Mouse (Mus musculus) MEL (cell line): ENCODE results near the gene Tnrc6c. TPM values are rescaled to one million over a fixed set of nuclear protein-coding genes. Genes with fewer than 3 reads are reported as not detected.

Source experiments
- DNase-seq: peaks from one replicate; pipeline ENCODE4 v3.0.0; 2011; ENCODE audit warnings: low read depth, low spot score
- H3K27ac ChIP-seq: 2 replicates; pipeline ENCODE4 v1.5.1; 2012; ENCODE audit warnings: low read depth, mild to moderate bottlenecking, control low read depth, low read length, moderate library complexity; ENCODE audit not compliant: control insufficient read depth
- H3K27me3 ChIP-seq, 2 experiments: fragments of 150-350 bp in 1 of 2; sonication (generic) in 1 of 2; 2 replicates each; pipeline ENCODE4 v1.6.1; 2012; ENCODE audit warnings: low read length in 2 of 2, mild to moderate bottlenecking in 2 of 2, improper control_type of control experiment in 1 of 2, moderate library complexity in 1 of 2; ENCODE audit not compliant: insufficient read depth in 2 of 2, control insufficient read depth in 1 of 2
- H3K36me3 ChIP-seq, 2 experiments: 2 replicates each; pipeline ENCODE4 v1.6.1; 2012 to 2014; ENCODE audit warnings: low read length in 2 of 2, improper control_type of control experiment in 1 of 2, inconsistent platforms in 1 of 2, mild to moderate bottlenecking in 1 of 2; ENCODE audit not compliant: insufficient read depth in 2 of 2, control insufficient read depth in 1 of 2
- H3K4me1 ChIP-seq, 2 experiments: fragments of 150-350 bp in 1 of 2; sonication (generic) in 1 of 2; 2 replicates each; pipeline ENCODE4 v1.6.1; 2012; ENCODE audit warnings: low read length in 2 of 2, improper control_type of control experiment in 1 of 2, mild to moderate bottlenecking in 1 of 2; ENCODE audit not compliant: insufficient read depth in 2 of 2, control insufficient read depth in 1 of 2
- H3K4me3 ChIP-seq, 2 experiments: fragments of 150-350 bp in 1 of 2; sonication (generic) in 1 of 2; 2 replicates each; pipeline ENCODE4 v1.5.1; 2012; ENCODE audit warnings: low read depth in 2 of 2, low read length in 2 of 2, mild to moderate bottlenecking in 2 of 2, moderate library complexity in 2 of 2, control low read depth in 1 of 2, improper control_type of control experiment in 1 of 2; ENCODE audit not compliant: control insufficient read depth in 1 of 2, insufficient read depth in 1 of 2
- H3K79me2 ChIP-seq: 2 replicates; pipeline ENCODE4 v1.6.1; 2012; ENCODE audit warnings: mild to moderate bottlenecking, low read length, moderate library complexity; ENCODE audit not compliant: control insufficient read depth, poor library complexity, insufficient read depth
- H3K9ac ChIP-seq: 2 replicates; pipeline ENCODE4 v1.6.1; 2012; ENCODE audit warnings: low read depth, mild to moderate bottlenecking, control low read depth, low read length, moderate library complexity; ENCODE audit not compliant: control insufficient read depth, poor library complexity, severe bottlenecking
- H3K9me3 ChIP-seq: fragments of 150-350 bp; sonication (generic); replicated peaks from 2 replicates; pipeline ENCODE4 v1.6.1; 2012; ENCODE audit warnings: mild to moderate bottlenecking, low read length, improper control_type of control experiment, moderate library complexity; ENCODE audit not compliant: insufficient read depth
- BHLHE40 ChIP-seq: IDR thresholded peaks from 2 replicates; pipeline ENCODE4 v1.6.1; 2012; ENCODE audit warnings: low read depth, mild to moderate bottlenecking, inconsistent platforms, low read length, improper control_type of control experiment, borderline replicate concordance
- CHD1 ChIP-seq: IDR thresholded peaks from 2 replicates; pipeline ENCODE4 v1.6.1; 2012; ENCODE audit warnings: low read depth, mild to moderate bottlenecking, inconsistent platforms, low read length, improper control_type of control experiment
- CHD2 ChIP-seq: IDR thresholded peaks from 2 replicates; pipeline ENCODE4 v1.6.1; 2011; ENCODE audit warnings: low read length, improper control_type of control experiment
- E2F4 ChIP-seq: IDR thresholded peaks from 2 replicates; pipeline ENCODE4 v1.6.1; 2011; ENCODE audit warnings: low read depth, low read length, improper control_type of control experiment, borderline replicate concordance
- EP300 ChIP-seq, 2 experiments: IDR thresholded peaks; 2 replicates each; pipeline ENCODE4 v1.6.1; 2011; ENCODE audit warnings: improper control_type of control experiment in 2 of 2, low read length in 2 of 2, low read depth in 1 of 2, mild to moderate bottlenecking in 1 of 2
- ETS1 ChIP-seq: IDR thresholded peaks from 2 replicates; pipeline ENCODE4 v1.6.1; 2012; ENCODE audit warnings: low read depth, mild to moderate bottlenecking, inconsistent platforms, low read length, improper control_type of control experiment, moderate library complexity
- JUND ChIP-seq: IDR thresholded peaks from 2 replicates; pipeline ENCODE4 v1.6.1; 2011; ENCODE audit warnings: low read depth, mild to moderate bottlenecking, improper control_type of control experiment, low read length
- MAFK ChIP-seq: IDR thresholded peaks from 2 replicates; pipeline ENCODE4 v1.6.1; 2011; ENCODE audit warnings: low read depth, mild to moderate bottlenecking, low read length, improper control_type of control experiment, borderline replicate concordance
- MAX ChIP-seq: IDR thresholded peaks from 2 replicates; pipeline ENCODE4 v1.6.1; 2011; ENCODE audit warnings: low read length, improper control_type of control experiment
- MAZ ChIP-seq: IDR thresholded peaks from 2 replicates; pipeline ENCODE4 v1.6.1; 2012; ENCODE audit warnings: low read depth, mild to moderate bottlenecking, inconsistent platforms, low read length, improper control_type of control experiment
- MXI1 ChIP-seq: IDR thresholded peaks from 2 replicates; pipeline ENCODE4 v1.6.1; 2011; ENCODE audit warnings: mild to moderate bottlenecking, low read depth, low read length, improper control_type of control experiment
- MYB ChIP-seq: IDR thresholded peaks from 2 replicates; pipeline ENCODE4 v1.6.1; 2011; ENCODE audit warnings: mild to moderate bottlenecking, low read depth, low read length, improper control_type of control experiment
- MYC ChIP-seq: IDR thresholded peaks from 2 replicates; pipeline ENCODE4 v1.6.1; 2011; ENCODE audit warnings: low read depth, mild to moderate bottlenecking, low read length, improper control_type of control experiment, moderate library complexity
- NRF1 ChIP-seq: IDR thresholded peaks from 2 replicates; pipeline ENCODE4 v1.6.1; 2014; ENCODE audit warnings: low read depth, mild to moderate bottlenecking, inconsistent platforms, low read length, improper control_type of control experiment, moderate library complexity; ENCODE audit not compliant: poor library complexity, insufficient read depth, severe bottlenecking
- POLR2A ChIP-seq, 2 experiments: IDR thresholded peaks; 2 replicates each; pipeline ENCODE4 v1.6.1; 2011 to 2012; ENCODE audit warnings: low read length in 2 of 2, mild to moderate bottlenecking in 2 of 2, control low read depth in 1 of 2, improper control_type of control experiment in 1 of 2, low read depth in 1 of 2, moderate library complexity in 1 of 2; ENCODE audit not compliant: control insufficient read depth in 1 of 2, insufficient read depth in 1 of 2, poor library complexity in 1 of 2
- POLR2AphosphoS5 ChIP-seq: IDR thresholded peaks from 2 replicates; pipeline ENCODE4 v1.6.1; 2012; ENCODE audit warnings: low read depth, borderline replicate concordance, mild to moderate bottlenecking, inconsistent platforms, low read length, moderate library complexity, mixed read lengths
- SIN3A ChIP-seq: IDR thresholded peaks from 2 replicates; pipeline ENCODE4 v1.6.1; 2012; ENCODE audit warnings: low read length, improper control_type of control experiment, inconsistent platforms
- SMC3 ChIP-seq: IDR thresholded peaks from 2 replicates; pipeline ENCODE4 v1.6.1; 2011; ENCODE audit warnings: low read depth, low read length, improper control_type of control experiment
- TBP ChIP-seq: IDR thresholded peaks from 2 replicates; pipeline ENCODE4 v1.8.0; 2011; ENCODE audit warnings: low read depth, low read length, improper control_type of control experiment
- TCF12 ChIP-seq: IDR thresholded peaks from 2 replicates; pipeline ENCODE4 v1.6.1; 2014; ENCODE audit warnings: low read depth, mild to moderate bottlenecking, inconsistent platforms, low read length, improper control_type of control experiment, moderate library complexity
- USF1 ChIP-seq: IDR thresholded peaks from 2 replicates; pipeline ENCODE4 v1.6.1; 2014; ENCODE audit warnings: low read depth, mild to moderate bottlenecking, inconsistent platforms, low read length, improper control_type of control experiment, moderate library complexity
- USF2 ChIP-seq, 2 experiments: IDR thresholded peaks; 2 replicates each; pipeline ENCODE4 v1.6.1; 2011 to 2012; ENCODE audit warnings: improper control_type of control experiment in 2 of 2, low read length in 2 of 2, borderline replicate concordance in 1 of 2, inconsistent platforms in 1 of 2, low read depth in 1 of 2, mild to moderate bottlenecking in 1 of 2; ENCODE audit not compliant: insufficient read depth in 1 of 2
- ZKSCAN1 ChIP-seq: IDR thresholded peaks from 2 replicates; pipeline ENCODE4 v1.6.1; 2012; ENCODE audit warnings: low read depth, mild to moderate bottlenecking, inconsistent platforms, low read length, improper control_type of control experiment, moderate library complexity
- ZMIZ1 ChIP-seq: IDR thresholded peaks from 2 replicates; pipeline ENCODE4 v1.6.1; 2012; ENCODE audit warnings: low read depth, mild to moderate bottlenecking, inconsistent platforms, low read length, improper control_type of control experiment, moderate library complexity
- ZNF384 ChIP-seq: IDR thresholded peaks from 2 replicates; pipeline ENCODE4 v1.6.1; 2012; ENCODE audit warnings: low read depth, mild to moderate bottlenecking, inconsistent platforms, low read length, improper control_type of control experiment
- polyA plus RNA-seq, 2 experiments: library from polyadenylated mRNA; stranded (reverse) in 1 of 2; unstranded in 1 of 2; fragments of >175 nt in 1 of 2; fragments of >200 nt in 1 of 2; gene quantifications; 2 replicates each; pipeline versions ENCODE4 v1.2.1 to v1.2.4; 2012; ENCODE audit warnings: low replicate concordance in 2 of 2, low read depth in 1 of 2; ENCODE audit not compliant: insufficient read length in 2 of 2, insufficient read depth in 1 of 2, missing spikeins in 1 of 2
- total RNA-seq: library from RNA; depleted of rRNA; stranded (reverse); fragments of 300-350 nt; gene quantifications from 2 replicates; pipeline ENCODE4 v1.2.3, GENCODE M21; 2012

Gene Tnrc6c
- total and polyA plus RNA-seq, 3 experiments, result 16.0 to 19.1 TPM; not detected in 1

DNA sequence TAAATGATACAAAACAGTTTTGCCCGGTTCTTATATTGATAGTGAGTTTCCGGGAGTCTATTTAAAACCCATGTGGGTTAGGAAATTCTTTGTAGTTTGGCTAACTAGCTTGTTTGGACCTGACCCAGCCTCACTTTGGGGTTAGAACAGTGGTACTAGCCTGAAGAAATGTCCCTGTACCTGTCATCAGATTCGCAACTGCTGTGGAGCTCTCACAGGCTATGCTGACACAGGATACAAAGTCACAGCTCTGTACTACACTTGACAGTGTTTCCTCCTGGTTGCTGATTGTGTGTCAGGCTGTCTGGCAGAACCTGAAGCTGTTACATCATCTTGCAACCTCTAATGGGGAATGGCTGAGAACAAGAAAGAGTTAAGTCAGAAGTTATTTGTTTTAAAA is 75.3 kb downstream of the Tnrc6c start:
- no peaks in the 10 kb centered on the region for H3K79me2 ChIP-seq
- H3K36me3 ChIP-seq, result peaks cover 0 to 2% of the 10 kb centered on the region in 2 experiments; a peak in 1 of 4 replicates
- H3K9ac ChIP-seq, result no peak overlapping the region
- TF ChIP-seq NRF1, result no peak
- TF ChIP-seq CHD2, result no peak
- no peak for TF ChIP-seq MYB
- no peak for TF ChIP-seq MAX
- no peak for TF ChIP-seq SIN3A
- no peak for TF ChIP-seq MAFK
- TF ChIP-seq POLR2AphosphoS5, result no peak
- no peak for TF ChIP-seq USF2 (IDR thresholded peaks at IDR 0.05; ENCODE audit: borderline replicate concordance in 1 of 2, insufficient read depth in 1 of 2, low read depth in 1 of 2, low read length in 2 of 2)
- no peak for TF ChIP-seq E2F4
- no peak for TF ChIP-seq USF1
- TF ChIP-seq ZMIZ1, result no peak
- no peak for TF ChIP-seq TBP
- H3K4me1 ChIP-seq, result peaks cover under 1 to 5% of the 10 kb centered on the region in 2 experiments
- no peaks in the 10 kb centered on the region for H3K9me3 ChIP-seq
- no peak for DNase-seq
- H3K4me3 ChIP-seq, result no peak overlapping the region
- H3K27me3 ChIP-seq, result no peaks in the 10 kb centered on the region
- H3K27ac ChIP-seq, result no peak overlapping the region

DNA sequence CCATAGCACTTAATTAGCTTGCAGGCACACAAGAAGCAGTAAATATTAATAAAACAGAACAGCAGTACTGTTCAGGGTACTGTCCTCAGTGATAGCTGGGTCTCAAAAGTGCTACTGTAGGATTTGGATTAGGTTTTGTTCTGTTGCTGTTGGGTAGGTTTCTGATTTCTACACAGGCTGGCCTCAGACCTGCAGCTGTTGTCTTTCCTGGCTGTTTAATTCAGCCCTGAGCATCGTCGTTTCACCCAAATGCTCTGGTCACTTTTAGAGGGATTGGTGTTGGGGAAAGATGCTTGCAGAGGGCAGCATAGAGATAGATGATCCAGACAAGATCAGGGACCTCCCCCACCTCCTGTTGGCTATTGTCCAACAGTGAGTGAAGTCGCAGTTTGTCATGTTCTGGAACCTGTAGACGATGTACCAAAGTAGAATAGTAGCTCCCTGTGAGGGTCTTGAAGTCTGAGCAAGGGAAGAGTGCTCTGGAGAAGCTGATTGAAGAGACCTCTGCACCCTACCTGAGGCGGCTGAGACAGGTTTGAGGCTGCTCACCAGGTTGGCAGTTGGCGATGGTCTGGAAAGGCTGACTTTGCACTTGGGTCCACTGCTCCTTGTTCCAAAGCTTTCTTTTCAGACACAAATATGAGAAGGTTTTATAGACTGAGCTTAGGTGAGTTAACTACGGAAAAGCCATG is 75.9 kb downstream of the Tnrc6c start:
- Histone ChIP-seq H3K9me3 (no peaks in the 10 kb centered on the region), H3K4me1 (no peaks in the 10 kb centered on the region; a peak in 1 of 4 replicates), H3K36me3 (no peaks in the 10 kb centered on the region), H3K4me3 (no peak overlapping the region), H3K79me2 (no peaks in the 10 kb centered on the region), H3K27me3 (no peaks in the 10 kb centered on the region), H3K27ac (no peak overlapping the region), H3K9ac (no peak overlapping the region)
- TF ChIP-seq MXI1 (no peak), POLR2A (IDR thresholded peaks at IDR 0.05; ENCODE audit: control insufficient read depth in 1 of 2, insufficient read depth in 1 of 2, low read depth in 1 of 2, low read length in 2 of 2, poor library complexity in 1 of 2) (no peak), CHD1 (no peak), MAZ (no peak), NRF1 (no peak), SIN3A (no peak), ZKSCAN1 (no peak), BHLHE40 (no peak), JUND (no peak), ZNF384 (no peak), MYC (no peak), EP300 (IDR thresholded peaks at IDR 0.05; ENCODE audit: low read depth in 1 of 2, low read length in 2 of 2) (no peak), ETS1 (no peak), TCF12 (no peak), SMC3 (no peak), E2F4 (no peak)
- DNase-seq, result no peak
